Mouse (Mus musculus): ENCODE results near the gene Zfp456. TPM values are rescaled to one million over a fixed set of nuclear protein-coding genes. Genes with fewer than 3 reads are reported as not detected.

The Zfp456 gene
- 5.5 TPM for total RNA-seq (2023)

DNA sequence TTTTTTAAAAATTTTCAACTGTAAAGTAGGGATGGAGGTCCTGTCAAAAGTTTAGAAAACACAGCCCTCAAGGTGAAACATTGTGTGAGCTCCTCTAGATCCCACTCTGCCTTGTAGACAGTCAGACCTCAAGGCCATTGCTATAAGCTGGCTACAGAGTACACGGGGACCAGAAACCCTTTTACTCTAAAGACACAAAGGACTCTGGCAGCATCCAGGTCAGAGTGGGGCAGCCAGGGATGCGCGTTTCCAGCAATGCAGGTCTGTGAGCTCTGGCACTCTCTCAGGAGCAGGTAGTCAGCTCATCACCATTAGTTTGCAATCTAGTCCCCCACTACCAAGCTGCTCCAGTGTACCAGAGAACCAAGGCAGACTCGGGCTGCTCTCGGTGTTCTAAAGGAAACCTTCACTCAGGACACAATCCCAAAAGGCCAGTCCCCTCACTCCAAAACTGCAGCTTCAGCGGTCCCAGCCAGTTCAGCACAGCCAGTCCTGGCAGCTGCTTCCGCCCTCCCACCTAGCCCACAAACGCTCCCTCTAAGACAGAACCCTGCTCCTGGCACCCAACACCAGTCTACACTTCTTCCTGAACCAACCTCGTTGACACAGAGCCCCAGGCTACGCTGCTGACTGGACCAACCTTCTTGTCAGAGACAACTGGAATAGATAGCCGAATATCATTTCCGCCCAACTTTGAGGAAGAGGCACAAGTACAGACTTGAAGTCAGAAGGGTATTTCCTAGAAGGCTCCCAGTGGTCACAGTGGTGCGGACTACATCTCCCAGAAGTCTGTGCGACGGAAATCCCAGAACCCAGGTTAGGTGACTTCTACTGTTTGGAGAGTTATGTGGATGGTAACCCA lies at the start of gene Zfp456, which contains the start of gene Gm28041:
Zfp456 (minus strand) TSS at position 761 of the 862 bp plus-strand sequence.
Gm28041 (minus strand) TSS at position 684 of the 862 bp plus-strand sequence.

DNA sequence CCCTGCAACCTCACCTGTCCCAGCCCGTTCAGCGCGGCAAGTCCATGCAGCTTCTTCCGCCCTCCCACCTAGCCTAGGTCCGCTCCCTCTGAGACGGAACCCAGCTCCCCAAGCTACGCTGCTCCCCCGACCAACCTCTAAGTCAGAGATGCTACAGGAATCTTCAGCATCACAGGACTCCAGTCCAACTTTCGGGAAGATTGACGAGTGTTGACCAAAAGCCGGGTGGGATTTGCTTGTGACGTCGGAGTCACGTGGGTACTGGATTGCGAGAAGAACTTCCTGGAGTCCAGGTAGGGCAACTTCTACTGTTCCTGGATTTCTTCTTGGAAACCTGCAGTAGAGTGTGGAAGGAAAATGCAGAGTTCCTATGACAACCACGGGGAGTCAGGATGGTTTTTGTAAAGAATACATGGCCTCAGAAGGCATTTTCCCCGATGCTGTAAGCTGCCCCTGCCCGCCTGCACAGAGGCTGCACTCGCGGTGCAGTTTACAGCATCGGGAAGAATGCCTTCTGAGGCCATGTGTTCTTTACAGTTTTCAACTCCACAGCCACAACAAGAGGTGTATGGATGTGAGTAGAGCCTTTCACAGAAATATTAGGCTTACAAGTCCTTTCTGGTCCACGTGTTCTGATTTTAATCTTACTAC lies 45.7 kb upstream of the Zfp456 start, which contains the start of gene Zfp459:
Zfp459 (minus strand) TSS at position 212 of the 651 bp plus-strand sequence.

DNA sequence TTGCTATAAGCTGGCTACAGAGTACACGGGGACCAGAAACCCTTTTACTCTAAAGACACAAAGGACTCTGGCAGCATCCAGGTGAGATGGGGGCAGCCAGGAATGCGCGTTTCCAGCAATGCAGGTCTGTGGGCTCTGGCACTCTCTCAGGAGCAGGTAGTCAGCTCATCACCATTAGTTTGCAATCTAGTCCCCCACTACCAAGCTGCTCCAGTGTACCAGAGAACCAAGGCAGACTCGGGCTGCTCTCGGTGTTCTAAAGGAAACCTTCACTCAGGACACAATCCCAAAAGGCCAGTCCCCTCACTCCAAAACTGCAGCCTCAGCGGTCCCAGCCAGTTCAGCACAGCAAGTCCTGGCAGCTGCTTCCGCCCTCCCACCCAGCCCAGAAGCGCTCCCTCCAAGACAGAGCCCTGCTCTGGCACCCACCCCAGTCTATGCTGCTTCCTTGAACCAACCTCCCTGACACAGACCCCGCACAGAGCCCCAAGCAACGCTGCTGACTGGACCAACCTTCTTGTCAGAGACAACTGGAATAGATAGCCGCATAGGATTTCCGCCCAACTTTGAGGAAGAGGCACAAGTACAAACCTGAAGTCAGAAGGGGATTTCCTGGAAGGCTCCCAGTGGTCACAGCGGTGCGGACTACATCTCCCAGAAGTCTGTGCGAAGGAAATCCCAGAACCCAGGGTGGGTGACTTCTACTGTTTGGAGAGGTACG lies 23.7 kb upstream of the Zfp456 start, which contains the start of gene Zfp429:
Zfp429 (minus strand) TSS at position 637 of the 721 bp plus-strand sequence.

DNA sequence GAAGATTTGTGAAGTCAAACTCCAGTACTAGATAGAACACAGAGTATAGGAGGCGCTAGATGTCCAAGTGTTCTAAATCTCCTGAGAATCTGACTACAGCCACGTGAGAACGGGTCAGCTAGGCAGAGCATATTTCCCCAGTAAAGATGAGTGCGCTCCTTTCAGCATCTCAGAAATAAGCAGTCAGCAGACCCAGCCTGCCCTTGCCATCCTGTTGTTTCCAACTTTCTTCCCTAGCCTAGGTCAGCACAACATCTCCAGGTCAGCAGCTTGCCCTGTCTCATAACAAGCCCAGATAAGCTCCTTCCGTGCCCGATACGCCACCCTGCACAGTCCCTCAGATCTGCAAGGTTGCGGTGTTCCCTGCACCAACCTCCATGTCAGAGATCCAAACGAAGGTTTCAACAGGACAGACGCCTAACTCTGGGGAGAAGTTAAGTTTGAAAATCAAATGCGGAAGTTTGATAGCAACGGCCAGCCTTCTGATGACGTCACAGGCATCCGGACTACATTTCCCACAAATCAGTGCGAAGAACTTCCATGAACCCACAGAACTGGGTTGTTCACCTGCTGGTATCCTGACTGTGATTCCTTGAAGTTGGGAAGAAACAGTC lies 15.4 kb downstream of the Zfp456 start, which contains the start of the genes Gm28044 and Zfp953:
Gm28044 (minus strand) TSS at position 406 of the 614 bp plus-strand sequence.
Zfp953 (minus strand) TSS at position 475 of the 614 bp plus-strand sequence.

DNA sequence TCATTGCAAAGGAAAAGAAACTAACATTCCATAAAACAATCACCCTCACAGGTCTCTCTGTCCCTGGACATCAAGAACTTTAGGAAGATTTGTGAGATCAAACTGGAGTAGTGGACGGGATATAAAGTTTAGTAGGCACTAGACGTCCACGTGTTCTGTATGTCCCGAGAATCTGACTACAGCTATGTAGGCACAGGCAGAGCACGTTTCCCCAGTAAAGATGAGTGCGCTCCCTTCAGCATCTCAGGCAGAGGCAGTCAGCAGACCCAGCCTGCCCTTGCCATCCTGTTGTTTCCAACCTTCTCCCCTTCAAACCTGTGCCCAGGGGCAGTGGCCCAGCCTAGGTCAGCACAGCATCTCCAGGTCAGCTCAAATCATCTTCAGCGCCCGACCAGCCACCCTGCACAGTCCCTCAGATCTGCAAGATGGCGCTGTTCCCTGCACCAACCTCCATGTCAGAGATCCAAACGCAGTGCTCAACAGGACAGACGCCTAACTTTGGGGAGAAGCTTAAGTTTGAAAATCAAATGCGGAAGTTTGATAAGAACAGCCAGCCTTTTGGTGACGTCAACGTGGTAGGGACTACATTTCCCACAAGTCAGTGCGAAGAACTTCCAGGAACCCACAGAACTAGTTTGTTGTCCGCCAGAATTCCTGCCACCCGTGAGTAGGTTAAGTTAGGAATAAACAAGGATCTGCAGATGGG lies 43.4 kb downstream of the Zfp456 start, which contains the start of gene Zfp595:
Zfp595 (minus strand) TSS at position 552 of the 706 bp plus-strand sequence.

Other genes starting within 250 kb of the Zfp456 start
- 6.3 TPM for gene Rsl1, start 202.6 kb downstream of the Zfp456 start, total RNA-seq (2023)
- 1.5 TPM for gene Zfp455, start 181.3 kb downstream of the Zfp456 start, total RNA-seq (2023)
- 1.8 TPM for gene Zfp458, start 97.3 kb downstream of the Zfp456 start, total RNA-seq (2023)
- gene Zfp457, start 69.3 kb downstream of the Zfp456 start, total RNA-seq (2023): 1.5 TPM
- gene Zfp595, start 43.2 kb downstream of the Zfp456 start, total RNA-seq (2023): 12.8 TPM
- gene Gm28044, start 15.3 kb downstream of the Zfp456 start, total RNA-seq (2023): 5.7 TPM
- 5.2 TPM for gene Zfp953, start 15.2 kb downstream of the Zfp456 start, total RNA-seq (2023)
- 1.7 TPM for gene Gm28041, start 77 bp downstream of the Zfp456 start, total RNA-seq (2023)
- gene Zfp429, start 24.0 kb upstream of the Zfp456 start, total RNA-seq (2023): 11.6 TPM
- 4.3 TPM for gene Zfp459, start 45.6 kb upstream of the Zfp456 start, total RNA-seq (2023)
- 8.9 TPM for gene Zfp874a, start 75.8 kb upstream of the Zfp456 start, total RNA-seq (2023)
- gene Zfp874b, start 108.4 kb upstream of the Zfp456 start, total RNA-seq (2023): 22.2 TPM
- 11.8 TPM for gene Zfp58, start 124.7 kb upstream of the Zfp456 start, total RNA-seq (2023)
- gene Gm26965, start 150.3 kb upstream of the Zfp456 start, total RNA-seq (2023): not detected
- 19.9 TPM for gene Zfp87, start 150.4 kb upstream of the Zfp456 start, total RNA-seq (2023)
- gene Zfp748, start 178.0 kb upstream of the Zfp456 start, total RNA-seq (2023): 10.6 TPM
- gene Zfp729b, start 233.9 kb upstream of the Zfp456 start, total RNA-seq (2023): 10.2 TPM